In the genomic region with DNA sequence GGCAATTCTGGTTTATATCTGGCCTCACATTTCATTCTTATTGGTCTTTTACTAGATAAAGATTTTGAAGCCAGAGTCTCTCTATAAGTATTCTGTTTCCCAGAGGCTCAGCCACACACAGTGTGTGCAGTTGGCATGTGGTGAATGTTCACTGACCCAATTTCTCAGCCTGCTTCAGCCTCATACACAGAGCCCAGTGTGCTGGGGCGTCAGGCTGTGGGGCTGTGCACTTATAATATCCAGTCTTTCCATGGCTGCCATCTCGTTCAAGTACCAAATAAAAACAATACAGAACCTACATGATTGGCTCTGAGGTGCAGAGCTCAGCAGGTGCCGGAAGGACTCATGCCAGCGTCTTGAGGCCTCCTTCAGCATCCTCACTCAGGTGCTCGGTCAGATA, we compare ENCODE assay signal across 22 mouse cellular contexts. TPM values are rescaled to one million over a fixed set of nuclear protein-coding genes. Genes with fewer than 3 reads are reported as not detected.
DNase-seq lines count a peak whose midpoint lies in the region; ATAC-seq lines count a peak whose summit lies in the region.
"Had no signal": no experiment of that assay in that cellular context is flagged by ENCODE, and none has a peak within 500 bp of the region (broad histone marks: within the 10 kb centered on the region; RNA-seq: fewer than 3 reads in every experiment).

No protein-coding gene starts in this region.

- no peak overlapping the region for H3K4me3 ChIP-seq in limb, embryonic 11.5 days (ENCODE audit: low read depth, low read length)
- no peak overlapping the region for H3K4me3 ChIP-seq in forebrain, embryonic 15.5 days
- H3K4me3 ChIP-seq in midbrain, embryonic 10.5 days: no peak overlapping the region
- H3K4me3 ChIP-seq: forebrain, embryonic 10.5 days; hindbrain, embryonic 13.5 days; left cerebral cortex, adult 2 months; liver, embryonic 15.5 days; lung, embryonic 15.5 days had no signal

- H3K36me3 ChIP-seq in limb, embryonic 11.5 days (ENCODE audit: control insufficient read depth, insufficient read depth, low read length): no peaks in the 10 kb centered on the region
- no peaks in the 10 kb centered on the region for H3K36me3 ChIP-seq in forebrain, embryonic 15.5 days
- H3K36me3 ChIP-seq in midbrain, embryonic 10.5 days: no peaks in the 10 kb centered on the region
- H3K36me3 ChIP-seq: forebrain, embryonic 10.5 days; hindbrain, embryonic 13.5 days; liver, embryonic 15.5 days; lung, embryonic 15.5 days had no signal

- DNase-seq in cerebellum, adult 11 months: peak; percentile 45
- DNase-seq in cerebellum, postnatal 4 days (ENCODE audit: low spot score in 2 of 2): no peak
- peak; percentile 64 for DNase-seq in Muller cell, postnatal 12 days (ENCODE audit: inconsistent ontology term)
- DNase-seq in cerebellum, adult 8-10 months: peak; percentile 59
- DNase-seq in limb, embryonic 11.5 days (ENCODE audit: low spot score): peak; percentile 16
- no peak for DNase-seq in midbrain, embryonic 10.5 days (ENCODE audit: low spot score)
- DNase-seq: adrenal gland, postnatal 14 days; forebrain, postnatal 0 days; gastrocnemius, postnatal 36 days; kidney, adult 9 months; kidney, postnatal 36 days; liver; thymus, postnatal 14 days had no signal

- H3K4me2 ChIP-seq in limb, embryonic 11.5 days (ENCODE audit: low read depth, severe bottlenecking): no peak overlapping the region
- no peak overlapping the region for H3K4me2 ChIP-seq in forebrain, embryonic 15.5 days (replicated peaks)
- H3K4me2 ChIP-seq: hindbrain, embryonic 13.5 days; liver, embryonic 15.5 days; lung, embryonic 15.5 days; midbrain, embryonic 11.5 days had no signal

- H3K27me3 ChIP-seq in limb, embryonic 11.5 days (ENCODE audit: control insufficient read depth, insufficient read depth, low read length): no peaks in the 10 kb centered on the region
- no peaks in the 10 kb centered on the region for H3K27me3 ChIP-seq in forebrain, embryonic 15.5 days
- H3K27me3 ChIP-seq in midbrain, embryonic 10.5 days (ENCODE audit: low read depth, poor library complexity, severe bottlenecking): 0 out of 2 replicates have a peak, but pooled peaks cover 7% of the 10 kb centered on the region
- H3K27me3 ChIP-seq: hindbrain, embryonic 13.5 days; lung, embryonic 15.5 days had no signal

- H3K9ac ChIP-seq in limb, embryonic 11.5 days (ENCODE audit: low read length): no peak overlapping the region
- H3K9ac ChIP-seq in forebrain, embryonic 15.5 days (replicated peaks): no peak overlapping the region
- H3K9ac ChIP-seq: forebrain, postnatal 0 days; hindbrain, embryonic 13.5 days; liver, embryonic 15.5 days; lung, embryonic 15.5 days had no signal

- no peaks in the 10 kb centered on the region for H3K4me1 ChIP-seq in limb, embryonic 11.5 days (ENCODE audit: control insufficient read depth, insufficient read depth, low read length)
- H3K4me1 ChIP-seq in forebrain, embryonic 15.5 days: no peaks in the 10 kb centered on the region
- 0 out of 2 replicates have a peak, but pooled peaks cover 3% of the 10 kb centered on the region for H3K4me1 ChIP-seq in midbrain, embryonic 10.5 days
- H3K4me1 ChIP-seq: liver, embryonic 15.5 days; lung, embryonic 15.5 days had no signal

- WGBS in limb, embryonic 11.5 days: 83% methylated on average over 5 of the region's 5 CpGs
- WGBS in forebrain, embryonic 15.5 days: 77% methylated on average over 5 of the region's 5 CpGs
- 88% methylated on average over 5 of the region's 5 CpGs for WGBS in midbrain, embryonic 10.5 days

- no peak overlapping the region for H3K27ac ChIP-seq in limb, embryonic 11.5 days (replicated peaks; ENCODE audit: low read depth, low read length)
- no peak overlapping the region for H3K27ac ChIP-seq in forebrain, embryonic 15.5 days (replicated peaks)
- no peak overlapping the region for H3K27ac ChIP-seq in midbrain, embryonic 10.5 days (replicated peaks)
- H3K27ac ChIP-seq: forebrain, embryonic 10.5 days; hindbrain, embryonic 13.5 days; left cerebral cortex, adult 2 months; liver, embryonic 15.5 days; lung, embryonic 15.5 days had no signal

- H3K9me3 ChIP-seq in limb, embryonic 11.5 days (ENCODE audit: control insufficient read depth, low read length): no peaks in the 10 kb centered on the region
- no peaks in the 10 kb centered on the region for H3K9me3 ChIP-seq in forebrain, embryonic 15.5 days
- no peaks in the 10 kb centered on the region for H3K9me3 ChIP-seq in midbrain, embryonic 10.5 days (replicated peaks)
- H3K9me3 ChIP-seq: forebrain, embryonic 10.5 days; hindbrain, embryonic 13.5 days; liver, embryonic 15.5 days; lung, embryonic 15.5 days had no signal

- no peak for ATAC-seq in limb, embryonic 11.5 days (ENCODE audit: insufficient number of reproducible peaks, low FRiP score, low TSS enrichment, low read depth)
- ATAC-seq in forebrain, embryonic 15.5 days (replicated peaks): no peak
- ATAC-seq in erythroid progenitor cell, adult 5-6 weeks (replicated peaks; ENCODE audit: low FRiP score, poor library complexity, severe bottlenecking): no peak
- ATAC-seq: forebrain, postnatal 0 days; inflammation-experienced regulatory T-cells, adult 6 months had no signal

RNA-seq across cellular contexts. Expression of a gene that starts 19.1 kb away (rescaled TPM):
- 9.4 and 11.6 TPM in 2 replicates for polyA plus RNA-seq in limb, embryonic 11.5 days (2014; fragmentation: Nextera tagmentation; extraction: Ambion mirVana)
- polyA plus RNA-seq in forebrain, embryonic 15.5 days (2015; fragmentation: Nextera tagmentation; extraction: Ambion mirVana): 8.4 and 9.0 TPM in 2 replicates
- 0.70 and 1.8 TPM in 2 replicates for polyA plus RNA-seq in midbrain, embryonic 10.5 days (2016; fragmentation: Nextera tagmentation; extraction: Ambion mirVana)
- total RNA-seq in erythroid progenitor cell, adult 5-6 weeks (2015; ENCODE audit: low replicate concordance): not detected in 2 replicates
- not detected in 2 replicates for total RNA-seq in erythroid progenitor cell, adult 5-6 weeks (2017; ENCODE audit: low replicate concordance)
- polyA plus RNA-seq: inflammation-experienced regulatory T-cells, adult 6 months had no signal

Comparison
In these comparisons a context has a peak if more than half of its experiments do, and no peak if none do; other contexts are left out.
1. DNase-seq: peak in cerebellum, adult 11 months (single experiment), Muller cell, postnatal 12 days (single experiment), cerebellum, adult 8-10 months (single experiment) and limb, embryonic 11.5 days (single experiment); none in cerebellum, postnatal 4 days (0 of 2) and midbrain, embryonic 10.5 days (single experiment).